Mouse (Mus musculus) heart, adult 2 months (tissue): Measurements from ENCODE around the gene Mef2b. TPM values are rescaled to one million over a fixed set of nuclear protein-coding genes. Genes with fewer than 3 reads are reported as not detected.

Experiments used
- DNase-seq, 2 experiments: peaks; one replicate each; pipeline ENCODE4 v3.0.0; 2021
- H3K27ac ChIP-seq: fragments of 200-600 bp; 2 replicates; pipeline ENCODE4 v1.8.1; 2022
- H3K27me3 ChIP-seq: fragments of 200-500 bp; 2 replicates; pipeline ENCODE4 v1.6.1; 2012; ENCODE audit warnings: mild to moderate bottlenecking, low read length, inconsistent platforms, mixed read lengths; ENCODE audit not compliant: control insufficient read depth, insufficient read depth
- H3K36me3 ChIP-seq: fragments of 200-500 bp; 2 replicates; pipeline ENCODE4 v1.6.1; 2012; ENCODE audit warnings: low read length, inconsistent platforms; ENCODE audit not compliant: control insufficient read depth, insufficient read depth
- H3K4me1 ChIP-seq: fragments of 200-500 bp; 2 replicates; pipeline ENCODE4 v1.6.1; 2011; ENCODE audit warnings: low read length; ENCODE audit not compliant: control insufficient read depth, insufficient read depth
- H3K4me3 ChIP-seq: fragments of 200-600 bp; 2 replicates; pipeline ENCODE4 v1.8.1; 2022
- H3K79me2 ChIP-seq: fragments of 200-500 bp; replicated peaks from 2 replicates; pipeline ENCODE4 v1.6.1; 2012; ENCODE audit warnings: mild to moderate bottlenecking, inconsistent platforms, low read length, moderate library complexity, mixed read lengths; ENCODE audit not compliant: control insufficient read depth, insufficient read depth
- H3K9ac ChIP-seq: fragments of 200-500 bp; 2 replicates; pipeline ENCODE4 v1.6.1; 2012; ENCODE audit warnings: low read depth, mild to moderate bottlenecking, control low read depth, inconsistent platforms, low read length, mixed read lengths
- CTCF ChIP-seq: fragments of 200-600 bp; IDR thresholded peaks from 2 replicates; pipeline ENCODE4 v1.8.1; 2022; ENCODE audit warnings: antibody characterized with exemption, mild to moderate bottlenecking, moderate library complexity
- EP300 ChIP-seq: fragments of 200-500 bp; IDR thresholded peaks from 2 replicates; pipeline ENCODE4 v1.6.1; 2011; ENCODE audit warnings: low read depth, low read length, control low read depth; ENCODE audit not compliant: insufficient read depth
- POLR2A ChIP-seq: fragments of 200-500 bp; IDR thresholded peaks from 2 replicates; pipeline ENCODE4 v1.6.1; 2011; ENCODE audit warnings: mild to moderate bottlenecking, low read depth, low read length, control low read depth; ENCODE audit not compliant: insufficient read depth
- whole genome bisulfite sequencing: fragments of 180-500 bp; shearing (Covaris S2); methylation state at CpG from one replicate; pipeline ENCODE4 v1.1.7; 2018; 5-methylcytosine and 5-hydroxymethylcytosine counted together
- intact Hi-C: fragments of 180-260 bp; cut with DNase I; formaldehyde crosslinking; loops from one replicate; pipeline ENCODE4 v1.15.1; 2025
- polyA plus RNA-seq: library from polyadenylated mRNA; depleted of rRNA; stranded (reverse); fragments of >200 nt; gene quantifications from 2 replicates; pipeline ENCODE4 v1.2.3, GENCODE M21; 2012
- total RNA-seq, 2 experiments: library from RNA; stranded (reverse); gene quantifications; 2 replicates each; pipeline ENCODE4 v1.2.3; 2021

Mef2b gene
- total and polyA plus RNA-seq, 3 experiments, result 0.25 to 0.44 (median 0.27) TPM

GRCm38 (mm10) chr8:70118726-70119700 is 20.5 kb upstream of the Mef2b start:
- H3K27me3 ChIP-seq, result peaks cover 1% of the 10 kb centered on the region; the same call in 1 of the 2 replicates

GRCm38 (mm10) chr8:70120667-70121066 is 18.8 kb upstream of the Mef2b start, which contains the start of gene Ncan:
Gene Ncan (minus strand): TSS chr8:70120873.
- no peak within 1 kb of the TSS for H3K9ac ChIP-seq
- H3K27ac ChIP-seq, result no peak within 1 kb of the TSS
- H3K4me3 ChIP-seq, result no peak within 1 kb of the TSS
- no peak for TF ChIP-seq CTCF
- no peak for TF ChIP-seq EP300
- no peak for TF ChIP-seq POLR2A
- H3K4me1 ChIP-seq, result no peaks in the 10 kb centered on the region
- peak in 1 of 2 experiments; percentile 26 for DNase-seq
- H3K79me2 ChIP-seq, result no peaks in the 10 kb centered on the region
- H3K27me3 ChIP-seq, result peaks cover 1% of the 10 kb centered on the region; the same call in 1 of the 2 replicates
- intact Hi-C loops, result loop anchor here (5.0 kb wide), 1 partner anchor 203 kb away; no protein-coding TSS in a partner anchor
- WGBS, result 2% methylated on average over 19 of the region's 19 CpGs
- H3K36me3 ChIP-seq, result no peaks in the 10 kb centered on the region

More at GRCm38 (mm10) chr8:70118726-70119700, 20.5 kb upstream of the Mef2b start:
- no peak overlapping the region for H3K9ac ChIP-seq
- no peak for DNase-seq
- no peaks in the 10 kb centered on the region for H3K79me2 ChIP-seq
- TF ChIP-seq EP300, result no peak
- TF ChIP-seq CTCF, result no peak
- TF ChIP-seq POLR2A, result no peak
- H3K4me1 ChIP-seq, result no peaks in the 10 kb centered on the region
- intact Hi-C loops, result no loop called here
- 22% methylated on average over 17 of the region's 17 CpGs for WGBS
- no peak overlapping the region for H3K4me3 ChIP-seq
- H3K27ac ChIP-seq, result no peak overlapping the region
- H3K36me3 ChIP-seq, result no peaks in the 10 kb centered on the region

- H3K79me2 ChIP-seq, result no peaks in the 10 kb centered on the region
- no peak for DNase-seq
- H3K9ac ChIP-seq, result no peak overlapping the region
- H3K4me3 ChIP-seq, result no peak overlapping the region
- WGBS, result 48% methylated on average over 2 of the region's 2 CpGs
- no peak overlapping the region for H3K27ac ChIP-seq
- no peaks in the 10 kb centered on the region for H3K36me3 ChIP-seq
- TF ChIP-seq EP300 (no peak), POLR2A (no peak), CTCF (peak; percentile 79)
- intact Hi-C loops, result loop anchor here (5.0 kb wide), 1 partner anchor 206 kb away; no protein-coding TSS in a partner anchor
- no peaks in the 10 kb centered on the region for H3K4me1 ChIP-seq
- H3K27me3 ChIP-seq, result peaks cover 1% of the 10 kb centered on the region; the same call in 1 of the 2 replicates
Observed at GRCm38 (mm10) chr8:70122863-70123262, 16.6 kb upstream of the Mef2b start.

- H3K27ac ChIP-seq, result no peak overlapping the region
- TF ChIP-seq POLR2A (no peak), EP300 (no peak)
- H3K4me1 ChIP-seq, result peaks cover 6% of the 10 kb centered on the region
- H3K4me3 ChIP-seq, result no peak overlapping the region
- H3K79me2 ChIP-seq, result no peaks in the 10 kb centered on the region
- H3K9ac ChIP-seq, result no peak overlapping the region
- H3K36me3 ChIP-seq, result no peaks in the 10 kb centered on the region
- no peak for DNase-seq
- H3K27me3 ChIP-seq, result no peaks in the 10 kb centered on the region; the same call in 1 of the 2 replicates
- WGBS, result 59% methylated on average over 8 of the region's 8 CpGs
- intact Hi-C loops, result loop anchor here (5.0 kb wide), 1 partner anchor 208 kb away; no protein-coding TSS in a partner anchor
Observed at GRCm38 (mm10) chr8:70124992-70125391, 14.5 kb upstream of the Mef2b start.

- TF ChIP-seq POLR2A (no peak), EP300 (no peak), CTCF (no peak)
Observed at GRCm38 (mm10) chr8:70128435-70128834, 11.1 kb upstream of the Mef2b start.

More at GRCm38 (mm10) chr8:70128435-70128834, 11.1 kb upstream of the Mef2b start:
- Histone ChIP-seq H3K4me3 (no peak overlapping the region), H3K27ac (peak overlapping the region; percentile 68), H3K27me3 (no peaks in the 10 kb centered on the region), H3K36me3 (no peaks in the 10 kb centered on the region), H3K9ac (no peak overlapping the region), H3K4me1 (peaks cover 9% of the 10 kb centered on the region), H3K79me2 (no peaks in the 10 kb centered on the region)
- WGBS, result 55% methylated on average over 3 of the region's 3 CpGs
- peak; percentile 76 to 84 for DNase-seq
- intact Hi-C loops, result no loop called here
